Mouse (Mus musculus) cerebellum, adult 11 months (tissue): ENCODE results near the gene Gcn1l1.
"Not testable (repeated sequence)": the region's sequence is repeated elsewhere in the genome, so short reads cannot be mapped to it uniquely, and the experiment has no call there.

Source experiments
- DNase-seq: peaks from one replicate; pipeline ENCODE4 v3.0.0; 2022

The Gcn1l1 gene

DNA sequence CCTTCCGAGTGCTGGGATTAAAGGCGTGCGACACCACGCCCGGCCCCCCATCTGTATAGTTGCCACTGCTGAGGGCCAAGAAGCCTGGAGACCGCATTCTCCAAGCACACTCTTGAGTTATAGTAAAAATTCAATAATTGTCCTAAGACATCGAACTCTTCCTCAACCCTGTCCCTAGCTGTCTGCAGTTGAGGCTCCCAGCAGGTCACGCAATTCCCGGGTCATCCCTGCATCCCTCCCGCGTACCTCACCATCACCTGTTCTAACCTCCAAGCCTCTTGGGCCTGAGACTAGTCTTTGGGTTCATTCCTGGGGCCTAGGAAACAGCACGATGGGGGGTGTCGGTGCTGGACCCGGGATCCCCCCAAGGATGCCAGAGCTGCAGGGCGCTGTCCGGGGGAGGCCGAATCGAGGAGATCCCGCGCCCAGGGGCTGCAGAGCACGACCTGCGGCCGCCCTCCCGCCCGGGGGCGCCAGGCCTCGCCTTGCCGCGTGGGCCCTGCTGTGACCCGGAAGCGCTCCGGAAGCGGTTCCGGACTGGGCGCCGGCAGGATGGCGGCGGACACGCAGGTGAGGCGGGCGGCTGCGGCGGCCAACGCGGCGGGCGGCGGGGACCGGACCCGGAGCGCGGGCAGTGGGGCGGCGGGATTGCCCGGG is at the start of gene Gcn1l1:
Gcn1l1 (plus strand) TSS at position 518 of the 657 bp plus-strand sequence.
- peak; percentile 71 for DNase-seq

- no peak for DNase-seq
Observed at GRCm38 (mm10) chr5:115516081-115516907, 48.8 kb upstream of the Gcn1l1 start.

GRCm38 (mm10) chr5:115516908-115517307 is 48.1 kb upstream of the Gcn1l1 start:
- DNase-seq, result no peak

DNA sequence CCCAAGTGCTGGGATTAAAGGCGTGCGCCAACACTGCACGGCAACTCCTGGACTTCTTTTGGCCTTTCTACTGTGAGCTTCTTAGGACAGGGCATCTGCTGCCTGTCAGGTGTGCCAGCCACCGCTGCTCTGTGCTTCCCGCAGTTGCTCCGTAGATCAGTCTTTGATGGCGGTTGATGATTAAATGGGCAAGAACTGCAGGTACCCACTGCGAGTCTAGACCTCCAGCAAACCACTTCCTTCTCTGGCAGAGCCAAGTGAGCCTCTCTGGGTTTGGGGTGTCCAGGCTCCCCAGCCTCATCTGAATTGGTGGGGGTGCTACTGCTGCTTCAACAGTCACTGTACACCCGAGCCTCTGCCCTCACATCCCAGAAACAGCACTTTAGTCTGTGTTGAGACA is 47.6 kb upstream of the Gcn1l1 start:
- DNase-seq, result no peak

DNA sequence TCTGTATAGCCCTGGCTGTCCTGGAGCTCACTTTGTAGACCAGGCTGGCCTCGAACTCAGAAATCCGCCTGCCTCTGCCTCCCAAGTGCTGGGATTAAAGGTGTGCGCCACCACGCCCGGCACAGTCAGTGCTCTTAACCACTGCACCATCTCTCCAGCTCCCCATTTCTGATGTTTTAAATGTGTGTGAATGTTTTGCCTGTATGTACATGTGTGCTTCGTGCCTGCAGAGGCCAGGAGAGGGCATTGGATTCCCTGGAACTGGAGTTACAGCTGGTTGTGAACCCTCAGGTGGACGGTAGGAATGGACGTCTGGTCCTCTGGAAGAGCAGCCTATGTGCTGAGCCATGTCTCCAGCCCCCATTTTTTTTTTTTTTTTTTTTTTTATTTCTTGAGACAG is 46.8 kb upstream of the Gcn1l1 start:
- not testable (repeated sequence) for DNase-seq

DNA sequence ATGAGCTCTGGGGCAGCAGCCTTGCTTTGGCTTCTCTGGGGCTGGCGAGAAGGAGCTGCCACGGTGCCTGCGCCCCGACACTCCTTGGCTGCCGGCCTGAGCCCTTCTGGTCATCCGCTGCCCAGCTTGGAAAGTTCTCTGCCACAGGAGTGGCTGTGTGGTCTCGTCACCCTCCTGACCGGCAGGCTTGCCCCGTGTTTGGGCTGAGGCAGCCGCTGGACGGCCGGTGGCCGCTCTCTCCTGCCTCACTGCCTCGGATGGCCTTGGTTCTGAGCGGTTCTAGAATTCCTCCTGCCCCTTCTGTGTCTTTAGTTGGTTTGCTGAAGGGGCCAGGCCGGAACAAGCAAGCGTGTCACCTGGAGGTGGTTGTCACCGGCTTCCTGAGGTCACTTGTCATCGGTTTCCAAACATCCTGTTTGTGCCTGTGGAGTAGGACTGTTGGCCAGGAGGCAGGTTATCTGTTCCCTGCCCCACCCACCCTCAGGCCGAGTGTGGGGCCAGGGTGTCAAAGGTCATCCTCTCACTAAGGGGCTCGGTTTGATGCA is 44.7 kb upstream of the Gcn1l1 start:
- no peak for DNase-seq

DNA sequence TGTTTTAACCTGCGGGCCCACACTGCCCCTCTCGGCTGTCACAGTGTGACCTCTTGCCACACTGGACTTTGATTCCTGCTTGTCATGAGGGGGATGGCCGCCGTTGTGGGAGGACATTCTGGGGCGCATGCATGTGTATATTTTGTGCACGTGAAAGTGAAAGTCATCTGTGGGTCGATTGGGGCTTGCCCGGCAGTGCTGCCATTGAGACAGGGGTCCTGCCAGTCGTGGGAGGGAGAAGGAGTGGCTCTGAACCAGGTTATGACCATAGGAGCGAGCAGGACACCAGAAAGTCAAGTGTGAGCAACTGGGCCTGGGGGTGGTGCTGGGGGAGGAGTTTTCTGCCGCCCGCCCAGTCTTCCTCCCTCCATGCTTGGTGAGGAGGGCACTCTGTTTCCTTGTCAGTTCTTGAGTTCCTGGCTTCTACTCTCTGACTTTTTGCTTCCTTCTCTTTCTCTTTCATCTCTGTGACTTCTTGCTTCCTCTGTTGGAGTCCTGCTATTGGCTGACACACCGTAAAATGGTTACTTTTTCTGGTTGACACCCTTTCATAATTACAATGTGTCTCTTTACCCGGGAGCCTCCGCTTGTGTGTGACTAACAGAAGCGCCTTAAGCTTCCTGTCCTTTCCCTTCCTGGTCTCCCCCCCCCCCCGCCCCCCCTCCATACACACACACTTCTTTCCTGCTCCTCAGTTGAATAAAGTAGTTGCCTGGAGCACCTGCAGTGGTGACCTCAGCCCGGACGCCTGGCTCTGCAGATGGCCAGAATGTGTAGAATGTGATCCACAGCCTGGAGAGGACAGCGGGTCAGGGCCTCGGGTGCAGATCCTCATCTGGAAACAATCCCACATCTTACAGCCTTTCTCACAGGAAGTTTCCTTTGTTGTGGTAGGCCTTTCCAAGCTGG is 43.2 kb upstream of the Gcn1l1 start:
- no peak for DNase-seq

- DNase-seq, result no peak
Observed at GRCm38 (mm10) chr5:115522531-115522930, 42.5 kb upstream of the Gcn1l1 start.

DNA sequence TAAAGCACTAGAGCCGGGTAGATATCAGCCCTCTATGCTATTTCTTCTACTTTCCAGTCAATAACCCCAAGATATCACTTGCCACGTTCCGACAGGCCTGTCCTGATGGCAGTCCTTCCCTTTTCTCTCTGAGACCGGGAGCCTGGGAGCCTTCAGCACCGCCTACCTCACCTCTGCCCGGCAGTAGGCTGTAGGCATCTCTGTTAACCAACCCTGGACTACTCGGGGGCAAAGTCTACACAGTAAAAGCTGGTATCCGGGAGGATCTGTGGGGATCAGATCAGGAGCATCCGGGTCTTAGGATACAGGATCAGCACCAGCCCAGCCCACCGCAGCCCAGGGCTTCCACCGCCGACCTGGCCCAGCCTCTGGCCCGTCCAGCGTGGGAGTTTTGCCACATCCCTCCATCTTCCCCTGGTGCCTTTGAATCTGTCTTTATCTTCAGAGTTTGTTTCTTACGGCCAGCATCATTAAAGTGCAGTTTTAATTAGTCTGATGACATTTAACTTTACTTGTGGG is 42.0 kb upstream of the Gcn1l1 start:
- DNase-seq, result no peak

GRCm38 (mm10) chr5:115523971-115524370 is 41.1 kb upstream of the Gcn1l1 start:
- no peak for DNase-seq

DNA sequence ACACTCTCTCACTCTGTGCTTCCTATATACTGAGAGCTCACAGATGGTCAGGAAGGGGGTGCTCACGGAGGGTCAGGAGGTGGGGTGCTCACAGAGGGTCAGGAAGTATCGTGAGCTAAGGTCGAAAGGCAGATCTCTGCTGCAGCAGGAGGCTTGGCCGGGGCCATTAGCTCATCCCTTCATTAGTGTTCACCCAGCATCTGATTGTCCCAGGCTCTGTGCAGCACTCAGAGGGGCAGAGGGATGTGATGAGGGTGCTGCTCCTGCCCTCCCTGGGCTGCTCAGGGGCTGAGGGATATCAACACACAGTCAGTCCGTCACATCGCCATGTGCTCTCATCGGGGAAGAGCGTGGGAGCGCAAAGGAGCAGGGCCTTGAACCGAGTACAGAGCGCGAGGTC is 40.6 kb upstream of the Gcn1l1 start:
- DNase-seq, result no peak

GRCm38 (mm10) chr5:115525416-115525815 is 39.6 kb upstream of the Gcn1l1 start:
- DNase-seq, result no peak

DNA sequence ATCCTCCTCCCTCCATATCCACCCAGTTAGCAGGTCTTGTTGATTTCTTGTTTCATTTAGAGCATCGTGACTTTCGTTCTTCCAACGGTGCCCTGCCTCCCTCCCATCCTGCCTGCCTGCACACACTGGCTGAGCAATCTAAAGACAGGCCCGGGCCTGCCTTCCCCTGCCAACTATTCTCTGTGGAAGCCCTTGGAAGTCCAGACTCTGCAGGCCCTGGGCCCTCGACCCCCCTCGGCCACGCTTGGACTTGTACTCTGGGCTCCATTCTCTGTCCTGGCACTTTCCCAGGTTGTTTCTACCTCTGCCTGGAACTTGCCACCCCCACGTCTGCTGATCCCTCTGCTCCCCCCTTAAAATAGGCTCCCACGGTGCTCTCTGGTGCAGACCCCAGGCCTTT is 39.1 kb upstream of the Gcn1l1 start:
- DNase-seq, result no peak

- DNase-seq, result no peak
Observed at GRCm38 (mm10) chr5:115526456-115527202, 38.4 kb upstream of the Gcn1l1 start.

GRCm38 (mm10) chr5:115528128-115528527 is 36.9 kb upstream of the Gcn1l1 start:
- no peak for DNase-seq

GRCm38 (mm10) chr5:115529364-115529741 is 35.7 kb upstream of the Gcn1l1 start:
- no peak for DNase-seq

DNA sequence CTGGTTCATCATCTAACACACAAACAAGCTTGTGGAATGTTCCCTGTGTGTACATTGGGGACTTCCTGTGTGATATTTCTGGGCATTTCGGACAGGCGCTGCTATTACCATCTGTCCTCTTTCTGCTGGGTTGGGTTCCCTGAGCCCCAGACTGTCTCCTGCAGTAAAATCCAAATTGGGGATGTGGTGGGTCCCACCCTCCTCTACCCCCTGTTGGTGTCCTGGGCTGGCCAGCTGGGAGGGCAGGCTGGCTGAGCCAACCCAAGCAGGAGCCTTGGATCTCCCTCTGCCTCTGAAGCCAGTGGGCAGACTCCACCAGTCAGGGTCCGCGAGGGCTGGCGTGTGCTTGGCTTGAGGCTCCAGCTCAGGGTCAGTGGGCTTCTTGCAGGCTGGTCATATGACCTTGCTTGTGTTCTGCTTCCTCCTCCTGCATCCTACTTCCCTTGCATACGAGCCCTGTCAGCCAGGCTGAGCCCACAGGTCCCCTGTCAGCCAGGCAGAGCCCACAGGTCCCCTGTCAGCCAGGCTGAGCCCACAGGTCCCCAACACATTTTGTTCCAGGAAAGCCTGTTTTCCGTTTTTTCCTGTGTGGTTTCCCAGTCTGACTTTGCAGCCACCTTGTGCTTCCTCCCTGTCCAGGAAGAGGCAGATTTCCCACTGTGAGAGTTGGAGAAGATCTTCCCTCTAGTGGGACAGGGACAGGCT is 35.2 kb upstream of the Gcn1l1 start:
- no peak for DNase-seq

GRCm38 (mm10) chr5:115530447-115530809 is 34.6 kb upstream of the Gcn1l1 start:
- DNase-seq, result peak; percentile 91

GRCm38 (mm10) chr5:115531671-115532270 is 33.3 kb upstream of the Gcn1l1 start:
- DNase-seq, result peak; percentile 80

DNA sequence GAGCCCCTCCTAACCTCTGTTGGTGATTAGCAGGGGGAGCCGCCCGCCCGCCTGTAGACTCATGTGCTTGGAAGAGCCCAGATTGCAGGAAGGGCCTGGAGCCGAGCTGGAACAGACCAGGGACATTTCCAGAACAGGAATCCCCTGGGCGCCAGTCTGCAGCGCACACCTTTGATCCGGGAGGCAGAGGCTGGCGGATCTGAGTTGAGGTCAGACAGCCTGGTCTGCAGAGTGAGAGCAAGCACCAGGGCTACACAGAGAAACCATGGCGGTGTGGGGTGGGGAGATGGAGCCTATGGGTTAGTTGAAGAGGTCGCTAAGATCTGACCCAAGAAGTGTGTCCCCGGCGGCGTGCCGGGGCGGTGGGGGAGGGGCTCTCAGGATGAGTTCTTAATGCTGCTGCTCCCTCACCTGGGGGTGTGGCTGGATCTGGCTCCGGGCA is 30.7 kb upstream of the Gcn1l1 start:
- DNase-seq, result no peak

DNA sequence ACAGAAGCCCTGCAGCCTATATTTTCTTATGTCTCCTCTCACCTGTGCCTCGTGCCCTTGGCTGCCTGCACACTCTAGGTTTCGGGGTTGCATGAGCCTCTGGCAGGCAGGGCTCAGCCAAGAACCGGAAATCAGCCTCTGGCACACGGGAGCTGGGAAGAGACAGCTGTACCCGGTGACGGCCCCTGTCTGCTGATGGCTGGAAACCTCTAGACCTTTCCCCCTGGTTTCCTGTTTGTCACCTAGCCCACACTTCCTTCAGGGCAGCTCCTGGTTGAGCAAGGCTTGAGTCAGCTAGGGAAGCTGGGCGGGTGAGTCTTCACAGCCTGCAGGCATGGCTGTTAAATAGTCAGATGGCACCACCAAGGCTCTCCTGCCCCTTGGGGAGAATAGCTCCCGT is 30.2 kb upstream of the Gcn1l1 start:
- DNase-seq, result no peak
